Mouse (Mus musculus): Measurements from ENCODE around the gene Micu2. TPM values are rescaled to one million over a fixed set of nuclear protein-coding genes. Genes with fewer than 3 reads are reported as not detected.
"Not testable (repeated sequence)": the region's sequence is repeated elsewhere in the genome, so short reads cannot be mapped to it uniquely, and the experiment has no call there.

Micu2 gene
- polyA plus RNA-seq, 1 experiment from 2014 or later = 94.9 TPM

GRCm38 (mm10) chr14:57912211-57913007 lies 86.7 kb downstream of the Micu2 start:
- H3K4me2 ChIP-seq (replicated peaks); H3K4me3 ChIP-seq (replicated peaks); H3K27ac ChIP-seq (replicated peaks); H3K27me3 ChIP-seq; H3K9me3 ChIP-seq (replicated peaks); ATAC-seq (ENCODE audit: insufficient number of reproducible peaks, low FRiP score, low TSS enrichment, low read depth); H3K4me1 ChIP-seq; H3K9ac ChIP-seq: not testable (repeated sequence)
- peaks cover 18% of the 10 kb centered on the region for H3K36me3 ChIP-seq
- 53% methylated on average over 1 of the region's 1 CpGs for WGBS

GRCm38 (mm10) chr14:57911787-57912186 lies 87.3 kb downstream of the Micu2 start:
- not testable (repeated sequence) for ATAC-seq (ENCODE audit: insufficient number of reproducible peaks, low FRiP score, low TSS enrichment, low read depth); H3K27me3 ChIP-seq; H3K4me3 ChIP-seq (replicated peaks); H3K9me3 ChIP-seq (replicated peaks); H3K4me1 ChIP-seq; H3K4me2 ChIP-seq (replicated peaks); H3K9ac ChIP-seq; H3K27ac ChIP-seq (replicated peaks)
- H3K36me3 ChIP-seq = peaks cover 12% of the 10 kb centered on the region; the same call in 1 of the 2 replicates

DNA sequence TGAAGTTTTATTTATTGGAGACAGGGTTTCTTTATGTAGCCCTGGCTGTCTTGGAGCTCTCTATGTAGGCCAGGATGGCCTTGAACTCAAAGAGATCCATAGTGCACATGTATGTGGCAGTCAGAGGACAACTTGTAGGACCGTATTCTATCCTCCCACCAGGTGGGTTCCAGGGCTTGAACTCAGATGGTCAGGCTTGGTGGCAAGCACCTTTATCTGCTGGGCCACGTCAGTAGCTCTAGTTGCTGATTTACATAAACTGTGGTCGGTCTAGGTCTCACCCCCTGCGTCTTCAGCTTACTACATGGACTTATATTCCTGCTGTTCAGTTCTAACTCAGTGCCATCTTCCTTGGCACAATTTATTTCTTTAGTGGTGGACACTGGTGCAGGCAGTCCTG lies 87.7 kb downstream of the Micu2 start:
- 76% methylated on average over 4 of the region's 4 CpGs for WGBS

DNA sequence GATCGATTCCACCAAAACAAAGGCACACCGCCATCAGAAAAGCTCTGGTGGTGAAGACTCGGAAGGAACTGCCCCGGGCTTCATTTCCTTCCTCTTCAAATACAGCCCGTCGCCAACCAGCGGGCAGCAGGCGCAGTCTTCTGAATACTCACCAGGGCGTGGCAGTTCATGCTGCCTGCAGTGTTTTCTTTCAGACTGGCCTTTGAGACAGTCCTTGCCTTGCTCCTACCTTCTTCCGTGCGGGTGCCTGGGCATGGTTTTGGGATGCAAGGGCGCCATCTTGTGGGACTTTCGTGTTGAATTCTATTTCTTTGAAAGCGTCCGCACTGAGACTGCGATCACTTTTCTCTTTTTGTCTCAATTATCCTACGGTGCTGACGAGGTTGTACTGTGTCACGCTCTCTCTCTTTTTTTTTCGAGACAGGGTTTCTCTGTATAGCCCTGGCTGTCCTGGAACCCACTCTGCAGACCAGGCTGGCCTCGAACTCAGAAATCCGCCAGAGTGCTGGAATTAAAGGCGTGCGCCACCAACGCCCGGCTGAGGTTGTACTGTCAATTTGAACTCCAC lies 88.5 kb downstream of the Micu2 start:
- peak; percentile 83 for ATAC-seq (ENCODE audit: insufficient number of reproducible peaks, low FRiP score, low TSS enrichment, low read depth)
- Histone ChIP-seq H3K4me3 (replicated peaks) (peak overlapping the region; percentile 38), H3K27ac (replicated peaks) (no peak overlapping the region), H3K4me2 (replicated peaks) (peak overlapping the region; percentile 52), H3K36me3 (peaks cover 2% of the 10 kb centered on the region; the same call in 1 of the 2 replicates), H3K9me3 (replicated peaks) (no peaks in the 10 kb centered on the region), H3K9ac (peak overlapping the region; percentile 29), H3K27me3 (no peaks in the 10 kb centered on the region), H3K4me1 (0 out of 2 replicates have a peak, but pooled peaks cover 4% of the 10 kb centered on the region)
- 19% methylated on average over 26 of the region's 26 CpGs for WGBS

More for the DNA sequence above, 87.7 kb downstream of the Micu2 start:
- ATAC-seq (ENCODE audit: insufficient number of reproducible peaks, low FRiP score, low TSS enrichment, low read depth) = no peak
- no peaks in the 10 kb centered on the region for H3K27me3 ChIP-seq
- no peaks in the 10 kb centered on the region for H3K9me3 ChIP-seq (replicated peaks)
- no peak overlapping the region for H3K9ac ChIP-seq
- H3K4me1 ChIP-seq = 0 out of 2 replicates have a peak, but pooled peaks cover 4% of the 10 kb centered on the region
- no peak overlapping the region for H3K4me3 ChIP-seq (replicated peaks)
- H3K27ac ChIP-seq (replicated peaks) = no peak overlapping the region
- H3K36me3 ChIP-seq = peaks cover 10% of the 10 kb centered on the region; the same call in 1 of the 2 replicates
- H3K4me2 ChIP-seq (replicated peaks) = no peak overlapping the region

GRCm38 (mm10) chr14:57909297-57909696 lies 89.8 kb downstream of the Micu2 start:
- H3K36me3 ChIP-seq = no peaks in the 10 kb centered on the region
- no peak overlapping the region for H3K27ac ChIP-seq (replicated peaks)
- H3K9ac ChIP-seq = no peak overlapping the region
- no peaks in the 10 kb centered on the region for H3K9me3 ChIP-seq (replicated peaks)
- no peaks in the 10 kb centered on the region for H3K27me3 ChIP-seq
- H3K4me2 ChIP-seq (replicated peaks) = no peak overlapping the region
- WGBS = 74% methylated on average over 5 of the region's 5 CpGs
- no peak overlapping the region for H3K4me3 ChIP-seq (replicated peaks)
- ATAC-seq (ENCODE audit: insufficient number of reproducible peaks, low FRiP score, low TSS enrichment, low read depth) = peak; percentile 29; the same call in 1 of the 2 replicates
- H3K4me1 ChIP-seq = 0 out of 2 replicates have a peak, but pooled peaks cover 4% of the 10 kb centered on the region

DNA sequence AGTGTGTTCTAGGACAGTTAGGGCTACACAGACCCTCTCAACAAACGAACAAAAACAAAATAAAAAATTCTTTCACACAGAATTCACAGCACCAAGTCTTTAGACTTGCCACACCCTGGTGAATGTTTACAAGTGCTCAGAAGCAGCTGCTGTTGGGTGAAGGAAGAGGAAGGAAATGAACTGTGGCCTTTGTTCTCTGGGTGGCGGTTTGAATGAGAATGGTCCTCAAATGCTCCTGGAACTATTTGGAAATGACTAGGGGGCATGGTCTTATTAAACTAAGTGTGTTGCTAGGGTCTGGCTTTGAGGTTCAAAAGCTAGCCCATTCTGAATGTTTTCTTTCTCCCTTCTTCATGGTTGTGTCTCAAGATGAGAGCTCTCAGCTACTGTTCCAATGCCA lies 90.6 kb downstream of the Micu2 start:
- 64% methylated on average over 2 of the region's 2 CpGs for WGBS
- no peak for ATAC-seq (ENCODE audit: insufficient number of reproducible peaks, low FRiP score, low TSS enrichment, low read depth)
- H3K4me1 ChIP-seq = 0 out of 2 replicates have a peak, but pooled peaks cover 4% of the 10 kb centered on the region
- H3K4me2 ChIP-seq (replicated peaks) = no peak overlapping the region
- no peaks in the 10 kb centered on the region for H3K27me3 ChIP-seq
- H3K36me3 ChIP-seq = no peaks in the 10 kb centered on the region
- no peak overlapping the region for H3K27ac ChIP-seq (replicated peaks)
- H3K9ac ChIP-seq = no peak overlapping the region
- H3K4me3 ChIP-seq (replicated peaks) = no peak overlapping the region
- H3K9me3 ChIP-seq (replicated peaks) = no peaks in the 10 kb centered on the region

DNA sequence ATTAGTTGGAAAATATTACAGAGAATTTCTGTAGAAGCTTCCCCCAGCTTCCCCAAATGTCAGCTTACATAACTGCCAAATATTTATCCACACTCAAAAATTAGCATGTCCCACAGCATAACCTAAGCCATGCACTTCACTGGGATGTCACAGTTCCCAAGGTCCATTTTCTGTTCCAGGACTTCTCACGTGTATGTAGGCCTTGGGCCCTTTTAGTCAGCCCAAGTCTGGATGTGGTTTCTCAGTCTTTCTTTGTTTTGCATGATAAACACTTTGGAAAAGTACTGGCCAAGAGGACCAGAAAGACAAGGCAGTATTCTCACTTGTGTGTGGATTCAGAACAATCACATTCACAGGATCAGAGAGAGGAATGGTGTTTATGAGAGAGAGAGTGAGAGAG lies 97.1 kb downstream of the Micu2 start:
- Histone ChIP-seq H3K9ac (no peak overlapping the region), H3K9me3 (replicated peaks) (no peaks in the 10 kb centered on the region), H3K36me3 (no peaks in the 10 kb centered on the region), H3K4me3 (replicated peaks) (no peak overlapping the region), H3K27ac (replicated peaks) (no peak overlapping the region), H3K4me2 (replicated peaks) (no peak overlapping the region), H3K27me3 (no peaks in the 10 kb centered on the region), H3K4me1 (no peaks in the 10 kb centered on the region)
- 80% methylated on average over 1 of the region's 1 CpGs for WGBS
- no peak for ATAC-seq (ENCODE audit: insufficient number of reproducible peaks, low FRiP score, low TSS enrichment, low read depth)

- no peak for ATAC-seq (ENCODE audit: insufficient number of reproducible peaks, low FRiP score, low TSS enrichment, low read depth)
- H3K4me1 ChIP-seq = no peaks in the 10 kb centered on the region
- no peaks in the 10 kb centered on the region for H3K9me3 ChIP-seq (replicated peaks)
- H3K9ac ChIP-seq = no peak overlapping the region
- no peaks in the 10 kb centered on the region for H3K27me3 ChIP-seq
- no peak overlapping the region for H3K27ac ChIP-seq (replicated peaks)
- H3K36me3 ChIP-seq = no peaks in the 10 kb centered on the region
- 94% methylated on average over 12 of the region's 12 CpGs for WGBS
- no peak overlapping the region for H3K4me3 ChIP-seq (replicated peaks)
- no peak overlapping the region for H3K4me2 ChIP-seq (replicated peaks)
Measured at GRCm38 (mm10) chr14:57896882-57897281, 102.2 kb downstream of the Micu2 start.

- not testable (repeated sequence) for H3K27ac ChIP-seq (replicated peaks)
Measured at GRCm38 (mm10) chr14:57896088-57896871, 102.8 kb downstream of the Micu2 start.

GRCm38 (mm10) chr14:57894346-57894745 lies 104.7 kb downstream of the Micu2 start:
- no peaks in the 10 kb centered on the region for H3K36me3 ChIP-seq
- no peak overlapping the region for H3K4me2 ChIP-seq (replicated peaks)
- no peak overlapping the region for H3K9ac ChIP-seq
- no peaks in the 10 kb centered on the region for H3K4me1 ChIP-seq
- no peaks in the 10 kb centered on the region for H3K9me3 ChIP-seq (replicated peaks)
- WGBS = 87% methylated on average over 2 of the region's 2 CpGs
- no peaks in the 10 kb centered on the region for H3K27me3 ChIP-seq
- H3K27ac ChIP-seq (replicated peaks) = no peak overlapping the region
- no peak overlapping the region for H3K4me3 ChIP-seq (replicated peaks)
- no peak for ATAC-seq (ENCODE audit: insufficient number of reproducible peaks, low FRiP score, low TSS enrichment, low read depth)

More at GRCm38 (mm10) chr14:57896088-57896871, 102.8 kb downstream of the Micu2 start:
- 72% methylated on average over 8 of the region's 8 CpGs for WGBS
- not testable (repeated sequence) for H3K27me3 ChIP-seq; H3K9ac ChIP-seq; H3K9me3 ChIP-seq (replicated peaks); H3K4me3 ChIP-seq (replicated peaks); H3K36me3 ChIP-seq; H3K4me1 ChIP-seq; H3K4me2 ChIP-seq (replicated peaks); ATAC-seq (ENCODE audit: insufficient number of reproducible peaks, low FRiP score, low TSS enrichment, low read depth)

DNA sequence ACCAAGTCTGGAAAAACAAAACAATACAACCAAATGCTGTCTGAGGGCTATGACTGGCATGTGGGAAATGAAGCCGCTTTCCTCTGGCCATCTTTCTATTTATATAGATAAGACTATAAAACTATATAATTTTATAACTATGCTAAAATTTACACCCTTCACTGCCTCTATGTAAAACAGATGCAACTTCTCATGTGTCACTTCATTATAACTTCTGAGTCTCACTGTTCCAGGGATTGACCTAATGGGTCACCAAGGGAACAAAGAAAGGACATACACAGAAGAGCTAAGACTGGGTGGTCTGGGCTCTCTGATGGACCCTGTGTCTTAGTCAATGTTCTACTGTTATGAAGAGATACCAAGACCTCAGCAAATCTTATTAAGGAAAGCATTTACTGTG lies 106.1 kb downstream of the Micu2 start:
- no peak overlapping the region for H3K27ac ChIP-seq (replicated peaks)
- no peaks in the 10 kb centered on the region for H3K36me3 ChIP-seq
- ATAC-seq (ENCODE audit: insufficient number of reproducible peaks, low FRiP score, low TSS enrichment, low read depth) = no peak
- no peaks in the 10 kb centered on the region for H3K27me3 ChIP-seq
- no peak overlapping the region for H3K4me3 ChIP-seq (replicated peaks)
- H3K9ac ChIP-seq = no peak overlapping the region
- H3K4me1 ChIP-seq = peaks cover 8% of the 10 kb centered on the region
- H3K4me2 ChIP-seq (replicated peaks) = no peak overlapping the region
- H3K9me3 ChIP-seq (replicated peaks) = no peaks in the 10 kb centered on the region
- WGBS = 97% methylated on average over 1 of the region's 1 CpGs
